Mouse (Mus musculus) hindbrain, postnatal 0 days (tissue): ENCODE results near the gene Cep57l1. TPM values are rescaled to one million over a fixed set of nuclear protein-coding genes. Genes with fewer than 3 reads are reported as not detected.
"Not testable (repeated sequence)": the region's sequence is repeated elsewhere in the genome, so short reads cannot be mapped to it uniquely, and the experiment has no call there.

Experiments
- ATAC-seq: fragments of 200-750 bp; cut with Nextera tagmentation; 2 replicates; pipeline ENCODE4 v1.8.0; 2017; ENCODE audit warnings: mild to moderate bottlenecking, moderate TSS enrichment, moderate library complexity
- DNase-seq: peaks from one replicate; pipeline ENCODE4 v3.0.0-alpha.2; 2015; ENCODE audit warnings: low spot score
- H3K27ac ChIP-seq: fragments of 300-500 bp; sonication (generic); 2 replicates; pipeline ENCODE4 v1.5.1; 2014; ENCODE audit warnings: mild to moderate bottlenecking
- H3K27me3 ChIP-seq: fragments of 300-500 bp; sonication (generic); 2 replicates; pipeline ENCODE4 v1.6.1; 2014; ENCODE audit warnings: low read length, mixed read lengths; ENCODE audit not compliant: insufficient read depth
- H3K36me3 ChIP-seq: fragments of 300-500 bp; sonication (generic); 2 replicates; pipeline ENCODE4 v1.6.1; 2014; ENCODE audit warnings: low read length, mixed read lengths; ENCODE audit not compliant: insufficient read depth
- H3K4me1 ChIP-seq: fragments of 300-500 bp; sonication (generic); 2 replicates; pipeline ENCODE4 v1.6.1; 2014; ENCODE audit warnings: antibody characterized with exemption, low read length, mixed read lengths; ENCODE audit not compliant: insufficient read depth
- H3K4me2 ChIP-seq: fragments of 300-500 bp; sonication (generic); 2 replicates; pipeline ENCODE4 v1.6.1; 2014; ENCODE audit warnings: low read depth, mild to moderate bottlenecking, low read length, moderate library complexity, mixed read lengths
- H3K4me3 ChIP-seq: fragments of 300-500 bp; sonication (generic); 2 replicates; pipeline ENCODE4 v1.5.1; 2014; ENCODE audit warnings: low read length
- H3K9ac ChIP-seq: fragments of 300-500 bp; sonication (generic); replicated peaks from 2 replicates; pipeline ENCODE4 v1.6.1; 2014; ENCODE audit warnings: mild to moderate bottlenecking, low read length, moderate library complexity, mixed read lengths
- H3K9me3 ChIP-seq: fragments of 300-500 bp; sonication (generic); 2 replicates; pipeline ENCODE4 v1.6.1; 2016; ENCODE audit warnings: low read length, mixed read lengths
- CTCF ChIP-seq: IDR thresholded peaks from 2 replicates; pipeline ENCODE4 v1.5.1; 2016; ENCODE audit warnings: antibody characterized with exemption, control low read depth, low read depth
- WGBS: fragments of 180-500 bp; shearing (Covaris S2); extraction: QIAGEN DNeasy Blood & Tissue Kit; methylation state at CpG from one replicate; pipeline ENCODE4 v1.1.7; 2014; 5-methylcytosine and 5-hydroxymethylcytosine counted together
- polyA plus RNA-seq: library from polyadenylated mRNA; unstranded; fragments of >200 nt; fragmentation: Nextera tagmentation; extraction: Ambion mirVana; gene quantifications from 2 replicates; pipeline ENCODE4 v1.2.1, GENCODE M21; 2015
- total RNA-seq: library from RNA; depleted of rRNA; stranded (reverse); fragments of >200 nt; gene quantifications from 2 replicates; pipeline ENCODE4 v1.2.3, GENCODE M21; 2014

Cep57l1 gene
- total and polyA plus RNA-seq, 2 experiments from 2014 or later, result 8.0 to 11.6 TPM

- no peaks in the 10 kb centered on the region for H3K27me3 ChIP-seq
- TF ChIP-seq CTCF, result no peak
- no peak overlapping the region for H3K9ac ChIP-seq
- H3K4me3 ChIP-seq, result no peak overlapping the region
- no peaks in the 10 kb centered on the region for H3K4me1 ChIP-seq
- no peak for DNase-seq
- H3K4me2 ChIP-seq, result no peak overlapping the region
- ATAC-seq, result no peak
- 89% methylated on average over 10 of the region's 10 CpGs for WGBS
- no peaks in the 10 kb centered on the region for H3K9me3 ChIP-seq
- no peaks in the 10 kb centered on the region for H3K36me3 ChIP-seq
- H3K27ac ChIP-seq, result no peak overlapping the region
Observed at GRCm38 (mm10) chr10:41825041-41825440, 15.4 kb upstream of the Cep57l1 start.

GRCm38 (mm10) chr10:41823916-41824315 is 14.2 kb upstream of the Cep57l1 start:
- WGBS, result 83% methylated on average over 4 of the region's 4 CpGs

GRCm38 (mm10) chr10:41823282-41823675 is 13.6 kb upstream of the Cep57l1 start:
- not testable (repeated sequence) for H3K9me3 ChIP-seq, H3K27ac ChIP-seq, H3K4me1 ChIP-seq, DNase-seq, H3K36me3 ChIP-seq, H3K27me3 ChIP-seq, H3K9ac ChIP-seq, H3K4me2 ChIP-seq, H3K4me3 ChIP-seq, ATAC-seq
- WGBS, result 97% methylated on average over 4 of the region's 4 CpGs

More at GRCm38 (mm10) chr10:41823916-41824315, 14.2 kb upstream of the Cep57l1 start:
- Histone ChIP-seq H3K9ac (no peak overlapping the region), H3K27ac (no peak overlapping the region), H3K27me3 (no peaks in the 10 kb centered on the region), H3K4me2 (no peak overlapping the region), H3K36me3 (no peaks in the 10 kb centered on the region), H3K4me1 (no peaks in the 10 kb centered on the region), H3K9me3 (no peaks in the 10 kb centered on the region), H3K4me3 (no peak overlapping the region)
- ATAC-seq, result no peak
- TF ChIP-seq CTCF, result no peak
- no peak for DNase-seq

GRCm38 (mm10) chr10:41822573-41823281 is 13.1 kb upstream of the Cep57l1 start:
- no peak for ATAC-seq
- no peak for TF ChIP-seq CTCF
- Histone ChIP-seq H3K9ac (no peak overlapping the region), H3K27ac (no peak overlapping the region), H3K4me3 (no peak overlapping the region), H3K4me2 (no peak overlapping the region), H3K36me3 (no peaks in the 10 kb centered on the region), H3K27me3 (no peaks in the 10 kb centered on the region), H3K9me3 (no peaks in the 10 kb centered on the region), H3K4me1 (no peaks in the 10 kb centered on the region)
- DNase-seq, result no peak
- WGBS, result 74% methylated on average over 5 of the region's 5 CpGs

- no peak overlapping the region for H3K9ac ChIP-seq
- H3K4me1 ChIP-seq, result no peaks in the 10 kb centered on the region
- no peaks in the 10 kb centered on the region for H3K27me3 ChIP-seq
- no peak overlapping the region for H3K27ac ChIP-seq
- H3K4me3 ChIP-seq, result no peak overlapping the region
- no peak for TF ChIP-seq CTCF
- 85% methylated on average over 6 of the region's 6 CpGs for WGBS
- no peak for ATAC-seq
- DNase-seq, result no peak
- H3K36me3 ChIP-seq, result no peaks in the 10 kb centered on the region
- H3K9me3 ChIP-seq, result no peaks in the 10 kb centered on the region
- no peak overlapping the region for H3K4me2 ChIP-seq
Observed at GRCm38 (mm10) chr10:41821171-41821570, 11.5 kb upstream of the Cep57l1 start.

GRCm38 (mm10) chr10:41820401-41820800 is 10.7 kb upstream of the Cep57l1 start:
- ATAC-seq, result no peak

GRCm38 (mm10) chr10:41819307-41819706 is 9.6 kb upstream of the Cep57l1 start:
- Histone ChIP-seq H3K4me2 (no peak overlapping the region), H3K4me3 (no peak overlapping the region), H3K9me3 (no peaks in the 10 kb centered on the region), H3K27me3 (no peaks in the 10 kb centered on the region), H3K9ac (no peak overlapping the region), H3K36me3 (no peaks in the 10 kb centered on the region), H3K4me1 (no peaks in the 10 kb centered on the region), H3K27ac (no peak overlapping the region)
- WGBS, result 72% methylated on average over 3 of the region's 3 CpGs
- DNase-seq (no peak), ATAC-seq (no peak)
- no peak for TF ChIP-seq CTCF

More at GRCm38 (mm10) chr10:41820401-41820800, 10.7 kb upstream of the Cep57l1 start:
- TF ChIP-seq CTCF, result no peak
- Histone ChIP-seq H3K27ac (no peak overlapping the region), H3K9me3 (no peaks in the 10 kb centered on the region), H3K4me3 (no peak overlapping the region), H3K9ac (no peak overlapping the region), H3K27me3 (no peaks in the 10 kb centered on the region), H3K4me2 (no peak overlapping the region), H3K4me1 (no peaks in the 10 kb centered on the region), H3K36me3 (no peaks in the 10 kb centered on the region)
- no peak for DNase-seq
- 94% methylated on average over 5 of the region's 5 CpGs for WGBS

GRCm38 (mm10) chr10:41818733-41819070 is 9.0 kb upstream of the Cep57l1 start:
- H3K4me2 ChIP-seq, H3K27ac ChIP-seq, DNase-seq, H3K27me3 ChIP-seq, H3K9ac ChIP-seq, ATAC-seq, H3K9me3 ChIP-seq, H3K36me3 ChIP-seq, H3K4me1 ChIP-seq, H3K4me3 ChIP-seq: not testable (repeated sequence)
- WGBS, result 92% methylated on average over 6 of the region's 6 CpGs
